Mouse (Mus musculus) frontal cortex, adult (tissue): ENCODE results near the gene Btbd9.

Source experiments
- ATAC-seq: cut with Nextera tagmentation; 2 replicates; pipeline ENCODE4 v1.9.2; 2017; ENCODE audit warnings: mild to moderate bottlenecking, moderate library complexity, mixed read lengths; ENCODE audit not compliant: low TSS enrichment

Btbd9 gene

DNA sequence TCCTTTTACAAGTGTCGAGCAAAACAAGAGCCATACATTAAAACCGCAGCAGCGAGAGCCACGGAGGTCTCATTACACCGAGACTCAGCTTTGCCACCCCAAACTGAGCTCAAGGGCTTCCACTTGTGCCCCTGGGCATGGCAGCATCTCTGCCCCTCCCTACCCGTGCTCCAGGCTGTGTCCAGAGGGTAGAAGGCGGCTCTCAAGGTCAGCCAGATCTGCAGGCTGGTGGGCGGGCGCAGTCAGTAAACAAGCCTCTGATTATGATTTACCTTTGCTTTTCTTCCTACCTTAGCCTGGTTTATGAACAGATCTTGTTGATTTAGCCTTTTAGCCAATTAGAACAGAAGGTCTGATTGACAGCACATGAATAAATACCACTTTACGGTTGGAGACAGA lies 331.0 kb downstream of the Btbd9 start:
- no peak for ATAC-seq

DNA sequence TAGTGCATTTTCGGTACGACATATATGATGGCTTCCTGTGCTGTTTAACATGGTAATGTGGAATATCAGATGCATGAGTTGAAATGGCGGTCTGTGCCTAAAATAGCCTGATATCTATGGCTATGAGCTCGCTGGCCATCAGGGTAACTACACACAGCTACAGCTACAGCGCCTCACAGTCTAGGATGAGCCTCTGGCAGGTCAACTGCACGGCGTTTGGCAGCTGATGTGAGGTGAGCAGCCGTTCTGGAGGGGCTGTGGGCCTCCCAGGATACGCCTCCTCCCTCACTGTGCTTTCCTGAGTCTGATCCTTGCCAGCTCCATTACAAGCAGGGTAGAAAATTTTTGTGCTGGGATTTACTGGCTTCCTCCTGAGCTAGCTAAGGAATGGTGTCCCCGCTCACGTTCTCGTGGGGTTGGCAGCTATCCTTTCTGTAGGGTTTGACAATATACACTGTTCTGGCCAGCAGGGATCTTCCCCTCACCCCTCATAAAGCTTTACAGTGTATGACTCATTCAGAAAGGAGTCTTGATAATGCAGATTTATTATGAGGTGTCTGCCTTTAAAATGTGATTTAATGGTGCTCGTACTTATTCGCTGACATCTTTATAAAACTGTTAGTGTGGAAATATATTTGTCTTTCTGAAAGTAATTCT lies 331.5 kb downstream of the Btbd9 start:
- ATAC-seq = peak; percentile 72; the same call in 1 of the 2 replicates

DNA sequence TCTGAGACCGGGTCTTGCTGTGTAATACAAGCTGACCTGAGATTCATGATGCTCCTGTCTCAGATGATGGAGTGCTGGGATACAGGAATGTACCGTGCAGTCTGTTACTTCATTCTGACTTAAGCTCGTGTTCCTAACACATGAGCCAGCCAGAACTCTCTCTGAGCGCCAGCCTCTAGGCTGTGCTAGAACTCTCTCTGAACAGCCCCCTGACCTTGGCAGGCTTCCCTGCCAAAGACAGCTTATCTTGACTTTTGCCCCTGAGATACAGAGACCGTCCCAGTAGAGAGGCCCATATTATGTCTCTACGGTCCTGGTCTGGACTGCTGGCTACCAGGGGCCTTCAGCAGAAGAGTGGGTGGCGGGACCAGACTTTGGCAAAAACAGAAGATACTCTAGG lies 332.7 kb downstream of the Btbd9 start:
- no peak for ATAC-seq

DNA sequence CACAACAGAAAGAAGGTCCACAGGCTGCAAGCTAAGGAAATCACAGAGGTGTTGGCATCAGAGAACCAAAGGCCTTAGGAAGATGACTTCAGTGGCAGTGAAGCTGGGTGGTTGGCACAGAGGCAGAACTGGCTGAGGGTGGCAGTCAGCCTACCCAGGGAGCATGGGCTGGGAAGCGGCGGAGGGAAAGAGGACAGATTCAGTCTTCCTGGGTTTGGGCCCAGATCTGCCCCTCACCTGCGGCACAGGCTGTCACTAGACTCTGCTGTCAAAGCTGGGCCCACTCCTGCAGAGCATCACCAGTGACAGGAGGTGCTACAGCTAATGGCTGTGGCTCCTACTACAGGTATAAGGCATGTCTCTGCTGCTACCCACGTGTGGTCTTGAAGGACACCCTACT lies 333.6 kb downstream of the Btbd9 start:
- no peak for ATAC-seq

DNA sequence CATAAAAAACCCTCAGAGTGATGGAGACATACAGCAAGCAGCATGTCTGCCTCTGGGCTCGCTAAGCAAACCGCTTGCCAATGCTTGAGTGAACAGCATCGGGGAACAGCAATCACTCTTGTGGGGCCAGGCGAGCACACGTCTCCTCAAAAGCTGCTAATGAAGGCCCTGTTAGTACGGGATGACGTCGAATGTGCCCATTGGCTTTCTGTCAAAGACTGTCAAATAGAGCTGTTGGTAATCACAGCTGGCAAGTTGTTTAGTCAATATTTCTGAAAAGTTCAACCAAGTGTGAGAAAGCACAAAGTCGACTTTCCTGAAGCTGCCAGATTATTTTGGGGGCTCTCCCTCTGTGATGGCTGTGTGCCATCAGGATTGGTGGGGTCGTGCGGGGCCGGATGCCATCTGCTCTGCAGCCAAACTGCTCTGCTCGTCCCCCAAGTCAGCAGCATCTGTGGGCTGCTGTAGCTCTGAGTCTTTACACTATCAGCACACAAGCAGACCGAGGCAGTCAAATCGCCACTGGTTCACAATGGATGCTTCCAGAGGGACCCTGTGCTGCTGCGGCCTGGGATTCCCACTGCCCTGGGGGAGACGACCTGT lies 334.5 kb downstream of the Btbd9 start:
- ATAC-seq = no peak

DNA sequence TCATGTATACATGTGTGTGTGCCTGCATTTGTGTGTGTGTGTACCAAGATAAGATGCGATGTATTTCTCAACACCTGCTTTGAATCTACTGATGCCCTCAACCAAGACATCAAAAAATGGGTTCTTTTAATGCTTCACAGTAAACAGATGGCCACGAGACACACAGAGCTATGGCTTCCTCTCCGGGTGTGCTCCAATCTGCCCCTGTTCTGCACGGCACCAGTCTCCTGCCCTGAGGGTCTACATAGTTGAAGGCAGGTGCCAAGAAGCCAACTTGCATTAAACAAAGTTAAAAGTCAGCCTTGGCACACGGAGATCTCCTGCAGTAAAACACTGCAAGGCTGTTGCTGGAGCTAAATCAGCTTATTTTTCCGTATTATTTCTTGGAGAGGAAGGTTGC lies 335.2 kb downstream of the Btbd9 start:
- ATAC-seq = no peak

DNA sequence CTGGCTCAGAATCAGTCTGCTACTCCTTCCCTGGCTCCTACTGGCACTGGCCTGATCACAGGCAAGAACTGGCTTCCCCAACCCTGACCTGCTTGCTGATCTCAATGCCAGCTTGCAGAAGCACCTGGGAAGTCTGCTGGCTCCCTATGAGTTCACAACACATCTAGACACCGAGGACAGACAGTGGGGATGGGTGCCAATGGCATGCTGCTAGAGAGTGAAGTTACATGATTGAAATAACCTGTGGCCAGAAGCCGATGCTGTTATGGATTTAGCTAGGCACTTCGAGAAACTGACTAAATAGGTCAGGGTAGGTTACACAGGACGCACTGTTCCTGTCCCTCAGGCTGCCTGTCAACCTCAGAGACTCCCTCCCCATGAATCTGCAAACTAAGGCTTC lies 335.6 kb downstream of the Btbd9 start:
- ATAC-seq = no peak

DNA sequence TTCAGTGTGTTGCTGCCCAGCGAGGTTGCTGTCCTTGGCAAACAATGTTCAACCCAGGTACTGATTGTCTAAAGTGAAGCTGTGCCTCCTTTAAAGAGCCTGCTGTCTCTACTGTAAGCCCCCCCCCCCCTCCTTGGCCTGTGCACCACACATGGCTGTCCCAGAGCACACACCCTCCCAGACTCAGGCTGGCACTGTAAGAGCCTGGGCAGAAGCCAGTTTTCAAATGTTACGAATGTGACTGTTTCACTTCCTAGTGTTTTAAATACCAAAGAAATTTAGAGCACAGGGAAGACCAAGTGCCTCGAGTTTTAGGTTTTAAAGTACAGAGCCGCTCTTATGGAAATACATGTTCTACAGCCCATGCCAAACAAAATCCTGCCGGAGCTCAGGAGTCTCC lies 336.8 kb downstream of the Btbd9 start:
- peak; percentile 77 for ATAC-seq

DNA sequence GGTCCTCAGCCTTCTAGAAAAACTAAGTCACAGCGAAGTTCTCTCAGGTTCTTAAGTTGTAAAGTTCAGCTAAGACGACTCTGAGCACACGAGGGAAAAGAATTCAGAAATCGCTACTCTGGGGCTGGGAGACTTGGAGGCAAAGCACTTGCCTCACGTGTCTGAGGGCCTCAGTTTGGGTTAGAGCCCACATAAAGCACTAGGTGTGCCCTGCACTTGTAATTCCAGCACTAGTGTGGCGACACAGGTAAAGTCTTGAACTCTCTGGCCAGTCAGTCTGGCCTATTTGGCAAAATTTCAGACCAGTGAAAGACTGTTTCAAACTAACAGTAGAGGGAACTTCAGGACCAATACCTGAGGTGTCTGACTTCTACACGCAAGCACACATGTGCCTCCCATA lies 338.7 kb downstream of the Btbd9 start:
- no peak for ATAC-seq

DNA sequence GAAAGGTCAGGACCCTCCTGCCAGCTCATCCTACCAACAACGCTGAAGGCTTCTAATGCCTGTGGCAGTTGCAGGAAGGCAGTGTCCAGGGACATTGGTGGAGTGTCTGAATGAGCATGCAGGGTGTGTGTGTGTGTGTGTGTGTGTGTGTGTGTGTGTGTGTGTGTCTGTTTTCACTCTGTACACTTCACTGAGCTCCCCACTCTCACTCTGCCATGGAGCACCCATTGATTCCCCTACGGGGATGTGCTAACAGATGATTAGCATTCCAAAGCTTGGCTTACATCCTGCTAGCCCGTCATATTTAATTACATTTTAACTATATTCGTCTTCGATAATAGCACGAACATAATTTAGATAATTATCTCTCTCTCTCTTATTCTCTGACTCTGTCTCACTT lies 339.7 kb downstream of the Btbd9 start:
- no peak for ATAC-seq

DNA sequence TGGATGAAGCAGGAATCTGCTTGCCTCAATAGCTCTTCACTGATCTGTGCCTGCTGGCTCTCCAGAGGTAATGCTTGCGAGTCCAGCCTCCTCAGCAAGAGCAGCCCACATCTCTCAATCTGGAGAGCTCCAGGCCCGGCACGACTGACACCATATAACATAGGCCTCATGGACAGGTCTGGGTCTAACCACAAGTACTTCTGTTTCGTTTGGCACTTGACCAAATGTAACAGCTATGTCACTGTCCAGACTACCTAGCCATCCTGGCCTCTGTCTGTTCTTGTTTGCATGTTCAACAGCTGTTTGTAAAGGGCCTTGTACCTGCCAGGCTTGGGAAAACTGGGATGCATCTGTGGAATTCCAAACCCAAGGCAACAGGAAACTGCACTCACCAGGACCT lies 340.9 kb downstream of the Btbd9 start:
- no peak for ATAC-seq

DNA sequence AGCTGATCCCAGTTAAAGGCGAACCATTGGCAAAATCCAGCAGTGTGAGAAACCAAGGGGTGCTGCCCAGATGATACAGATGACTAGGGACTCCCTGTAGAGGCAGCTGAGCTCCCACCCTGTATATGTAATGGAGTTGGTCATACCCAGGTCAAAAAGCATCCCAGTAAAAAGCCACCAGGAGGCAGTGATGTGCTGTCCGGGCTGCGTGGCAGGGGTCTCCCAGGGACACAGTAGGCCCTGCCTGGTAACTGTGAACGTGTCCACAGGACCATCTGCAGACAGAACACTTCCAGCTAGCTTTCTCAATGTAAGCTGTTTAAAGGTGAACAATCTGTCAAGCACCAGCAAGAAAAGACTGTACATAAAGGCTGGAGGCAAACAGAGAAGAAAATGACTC lies 343.6 kb downstream of the Btbd9 start:
- ATAC-seq = no peak

DNA sequence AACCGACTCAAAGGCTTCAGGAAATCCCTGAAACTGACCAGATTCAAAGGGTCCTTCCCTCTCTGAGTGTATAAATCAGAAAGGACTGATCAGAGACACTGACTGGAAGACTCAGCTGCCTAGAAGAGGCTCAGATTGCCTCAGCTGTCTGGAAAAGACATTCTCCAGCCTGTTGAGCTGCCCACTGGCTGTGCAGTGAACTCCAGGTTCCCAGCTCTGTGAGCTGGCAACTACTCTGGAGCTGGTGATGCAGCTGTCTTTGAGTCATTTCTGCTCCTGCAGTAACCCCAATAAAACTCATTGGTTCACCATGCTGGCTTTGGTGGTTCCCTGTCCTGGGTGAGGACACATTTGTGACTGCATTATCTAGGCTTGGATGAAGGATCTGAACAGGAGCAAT lies 344.8 kb downstream of the Btbd9 start:
- no peak for ATAC-seq

DNA sequence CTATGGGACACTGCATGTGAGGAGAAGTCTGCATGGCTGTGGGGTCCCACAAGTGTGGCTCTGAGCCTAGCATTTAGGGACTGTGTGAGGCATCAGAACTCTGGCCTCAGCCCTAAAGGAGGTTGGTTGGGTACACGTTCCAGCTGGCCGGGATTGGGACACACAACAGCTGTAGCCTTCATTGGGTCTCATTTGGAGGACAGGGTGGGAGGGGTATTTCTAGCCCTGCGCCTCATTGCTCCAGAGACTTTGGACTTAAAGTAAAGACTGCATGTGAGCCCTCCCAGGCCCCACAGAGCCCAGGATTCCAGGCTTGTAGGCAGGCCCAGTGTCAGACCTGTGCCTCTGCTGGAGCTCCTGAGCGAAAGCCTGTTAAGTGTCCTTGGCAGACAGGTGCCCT lies 345.9 kb downstream of the Btbd9 start:
- no peak for ATAC-seq

DNA sequence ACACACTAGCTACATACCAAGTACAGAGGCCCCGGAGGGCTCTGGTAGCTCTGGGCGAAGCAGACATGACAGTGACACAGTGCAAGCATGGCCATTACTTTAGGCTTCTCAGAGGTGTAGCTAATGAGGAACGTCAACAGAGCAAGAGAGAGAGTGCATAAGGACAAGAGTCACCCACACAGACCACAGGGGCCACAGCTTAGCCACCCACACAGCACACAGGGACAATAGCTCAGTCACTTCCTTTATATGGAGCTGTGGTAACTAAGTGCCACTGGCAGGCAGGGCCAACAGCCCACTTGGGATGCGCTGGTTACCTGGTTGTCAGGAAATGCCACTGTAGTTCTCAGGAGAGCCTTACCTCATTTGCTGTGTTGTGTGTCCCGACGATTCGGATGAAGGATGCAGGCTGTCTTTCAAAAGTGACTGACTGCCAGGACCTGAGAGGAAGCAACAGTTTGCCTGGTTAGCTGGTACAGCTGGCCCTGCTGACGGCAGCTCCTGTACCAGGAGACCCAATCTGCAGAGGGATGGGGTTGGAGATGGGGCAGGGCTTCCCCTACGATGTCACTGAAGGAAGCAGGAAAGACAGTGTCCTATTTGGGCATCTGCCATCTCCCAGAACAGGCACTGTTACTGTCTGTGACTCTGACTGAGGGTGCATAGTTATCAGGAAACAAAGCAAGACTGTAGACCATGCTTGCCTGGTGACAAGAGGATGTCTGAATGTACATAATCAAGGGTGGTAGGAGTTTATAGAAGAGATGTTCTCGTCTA lies 347.7 kb downstream of the Btbd9 start:
- ATAC-seq = peak; percentile 77

DNA sequence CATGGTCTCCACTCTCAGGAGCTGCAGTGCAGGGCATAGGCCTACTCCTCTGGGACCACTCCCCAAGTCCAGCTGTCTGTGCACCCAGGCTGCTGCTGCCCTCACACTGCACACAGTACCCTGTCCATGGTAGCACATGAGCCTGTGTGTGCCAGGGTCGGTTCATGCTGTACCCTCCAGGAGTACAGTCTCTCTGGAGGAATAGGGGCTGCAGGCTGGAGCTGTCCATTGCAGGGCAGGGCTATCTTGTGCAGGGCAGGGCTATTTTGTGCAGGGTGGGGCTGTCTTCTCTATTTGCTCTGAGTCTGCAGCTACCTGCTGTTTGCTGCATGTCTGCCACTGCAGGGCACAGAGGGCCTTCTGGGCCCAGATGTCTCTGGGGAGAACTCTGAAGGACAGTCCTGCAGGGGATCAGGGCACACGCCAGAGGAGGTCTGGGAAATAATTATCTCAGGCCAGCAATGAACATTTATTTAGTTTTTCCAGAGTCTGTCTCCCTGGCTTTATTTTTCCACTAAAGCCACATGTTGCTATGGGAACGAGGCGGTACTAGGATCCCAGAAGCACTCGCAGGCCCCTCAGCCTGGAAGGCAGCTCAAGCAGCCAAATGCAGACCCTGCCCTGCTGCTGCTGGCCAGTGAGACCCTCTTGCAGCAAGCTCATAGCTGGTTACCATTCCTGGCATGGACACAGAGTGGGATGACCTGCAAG lies 351.1 kb downstream of the Btbd9 start:
- no peak for ATAC-seq

DNA sequence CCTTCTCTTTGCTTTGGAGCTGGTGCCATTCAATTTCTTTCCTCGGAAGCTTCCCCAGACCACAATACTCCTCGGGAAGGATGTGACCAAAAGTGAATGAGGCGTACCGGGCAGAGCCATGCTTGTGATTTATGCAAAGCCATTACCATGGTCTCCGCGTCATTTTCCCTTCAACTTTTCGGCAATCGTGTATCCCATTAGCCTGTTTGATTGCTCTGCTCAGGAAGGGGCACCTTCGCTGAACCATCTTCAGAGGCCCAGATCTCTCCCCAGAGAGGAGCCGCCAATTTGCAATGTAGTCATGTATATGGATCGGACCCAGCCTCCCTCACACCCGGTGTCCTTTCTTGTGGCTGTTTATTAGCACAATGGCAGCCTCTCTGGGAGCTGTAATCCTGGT lies 353.5 kb downstream of the Btbd9 start:
- no peak for ATAC-seq

DNA sequence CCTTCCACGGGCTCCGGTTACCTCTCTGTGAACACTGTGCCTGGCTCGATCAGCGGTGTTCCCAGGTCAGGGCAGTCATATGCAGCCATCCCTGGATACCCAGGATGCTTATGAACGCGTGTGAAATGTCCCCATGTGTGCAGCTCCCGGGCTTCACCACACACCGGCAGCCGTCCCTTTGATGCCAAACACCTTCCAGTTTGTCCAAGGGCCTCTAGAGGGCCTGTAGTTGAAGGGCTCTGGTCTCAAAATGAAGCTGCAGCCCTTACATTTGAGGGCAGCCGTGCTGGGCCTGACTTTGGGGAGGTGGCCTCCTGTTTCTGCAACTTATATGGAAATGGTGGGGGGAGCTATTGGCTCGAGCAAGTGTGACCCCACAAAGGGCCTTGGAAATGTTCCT lies 353.9 kb downstream of the Btbd9 start:
- no peak for ATAC-seq

DNA sequence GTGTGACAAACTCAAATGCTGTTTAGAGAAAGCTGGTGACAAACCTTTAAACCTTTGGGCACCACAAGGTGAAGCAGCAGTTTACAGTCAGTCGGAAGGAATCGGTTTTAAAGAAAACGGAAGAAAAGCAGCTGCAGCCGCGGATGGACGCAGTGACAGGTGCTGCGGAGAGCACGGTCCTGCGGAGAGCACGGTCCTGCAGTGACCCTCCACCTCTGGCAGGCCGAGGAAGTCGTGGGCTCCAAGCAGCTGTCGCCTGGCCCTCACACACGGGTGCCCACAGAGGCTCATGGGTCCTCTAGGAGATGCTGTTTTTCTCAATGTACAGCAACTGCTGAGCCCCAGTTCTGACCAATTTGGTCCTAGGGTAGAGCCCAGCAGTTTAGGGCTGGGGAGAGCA lies 354.6 kb downstream of the Btbd9 start:
- no peak for ATAC-seq

DNA sequence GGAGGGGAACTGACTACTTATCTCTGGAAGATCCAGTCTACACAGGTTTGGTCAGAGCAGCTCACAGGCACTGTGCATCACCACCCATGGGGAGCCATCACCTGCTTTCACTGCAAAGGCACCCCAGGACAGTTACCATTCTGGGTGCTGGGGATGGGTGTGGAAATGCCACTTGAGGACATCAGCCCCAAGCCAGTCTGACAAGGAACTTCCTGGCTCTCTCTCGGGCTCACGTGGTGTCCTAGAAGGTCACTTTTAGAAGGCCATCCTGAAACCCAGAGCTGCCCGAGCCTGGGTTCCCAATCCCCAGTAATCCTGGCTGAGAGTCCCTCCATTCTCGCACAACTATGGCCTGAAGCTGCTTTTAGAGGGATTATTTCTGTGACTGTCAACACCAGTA lies 360.5 kb downstream of the Btbd9 start:
- no peak for ATAC-seq

DNA sequence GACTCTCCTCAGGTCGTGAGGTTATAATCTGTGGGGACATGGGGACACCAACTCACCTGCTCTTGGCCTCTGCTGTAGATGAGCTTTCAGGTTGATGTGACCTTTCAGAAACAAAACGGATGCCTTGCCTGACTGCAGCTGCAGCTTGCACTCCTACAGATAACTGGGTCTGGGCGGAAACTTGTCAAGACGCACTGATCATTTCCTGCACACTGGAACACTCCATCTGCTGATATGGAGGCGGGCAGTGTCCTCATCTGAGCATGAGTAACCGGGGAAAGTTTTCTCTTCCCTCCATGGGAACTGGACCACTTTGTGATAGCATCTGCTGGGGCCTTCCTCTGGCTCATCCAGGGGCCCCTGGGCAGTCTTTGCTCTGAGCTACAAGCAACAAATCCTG lies 361.9 kb downstream of the Btbd9 start:
- ATAC-seq = peak; percentile 75

DNA sequence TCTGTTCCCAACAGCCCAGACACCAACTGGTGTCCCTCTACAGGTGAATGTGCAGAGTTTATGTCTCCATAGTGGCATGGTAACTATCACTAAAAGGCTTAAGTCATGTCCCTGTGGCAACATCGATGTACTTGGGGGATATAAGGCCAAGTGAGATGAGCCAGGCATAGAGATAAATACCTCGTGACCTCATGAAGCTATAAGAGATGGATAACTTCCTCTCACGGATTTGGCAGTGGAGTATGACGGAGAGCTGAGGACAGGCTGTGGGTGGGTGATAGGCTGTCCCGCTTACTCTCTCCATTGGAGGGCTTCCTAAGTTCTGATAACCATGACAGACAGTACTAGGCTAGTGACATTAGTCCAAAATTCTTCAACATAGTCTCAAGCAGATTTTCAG lies 362.9 kb downstream of the Btbd9 start:
- no peak for ATAC-seq

DNA sequence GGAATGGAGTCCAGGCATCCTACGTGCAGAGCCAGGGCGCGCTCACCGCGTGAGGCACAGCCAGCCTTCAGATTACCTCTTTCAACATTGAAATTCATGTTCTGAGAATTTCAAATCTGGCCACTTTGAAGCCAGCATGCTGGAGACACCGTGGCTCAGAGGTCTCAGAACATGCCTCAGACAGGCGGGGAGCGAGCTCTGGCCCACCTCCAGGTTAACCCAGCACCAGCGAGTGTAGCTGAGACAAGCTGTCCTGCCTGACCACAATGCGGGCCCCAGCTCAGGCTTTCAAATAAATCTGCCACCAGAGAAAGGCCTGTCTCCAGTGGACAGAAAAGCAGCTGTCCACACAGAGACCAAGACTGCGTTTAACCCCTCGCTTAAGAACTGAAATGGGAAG lies 363.6 kb downstream of the Btbd9 start:
- ATAC-seq = no peak
